Mouse (Mus musculus) ZHBTc4 (cell line): ENCODE measurements around the gene Gm5615.

ENCODE experiments used
- DNase-seq: peaks from one replicate; pipeline ENCODE4 v3.0.0-alpha.2; 2011; ENCODE audit warnings: low read depth, low spot score

The Gm5615 gene

GRCm38 (mm10) chr9:36541863-36542262 lies at the start of gene Gm5615:
TSS of gene Gm5615 (minus strand) at chr9:36541963.
- DNase-seq: no peak

DNA sequence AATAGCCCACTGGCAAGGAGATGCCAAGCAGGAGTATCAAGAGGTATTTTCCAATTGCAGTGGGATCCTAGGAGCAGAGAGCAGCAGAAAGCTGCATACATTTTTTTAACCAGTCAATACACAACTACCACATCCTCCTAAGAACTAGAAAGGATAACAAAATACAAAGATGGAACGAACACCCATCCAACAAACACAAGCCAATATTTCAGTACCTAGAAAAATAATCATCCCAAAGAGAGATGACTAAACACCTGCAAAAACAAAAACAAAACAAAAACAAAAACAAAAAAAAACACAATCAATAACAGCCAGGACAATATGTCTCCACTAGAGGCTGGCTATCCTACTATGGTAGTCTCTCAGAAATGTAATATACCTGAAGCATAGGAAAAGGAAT lies 40.8 kb upstream of the Gm5615 start, which contains the start of gene Gm17689:
Gm17689 (minus strand) TSS at position 101 of the 400 bp plus-strand sequence.
- no peak for DNase-seq

DNA sequence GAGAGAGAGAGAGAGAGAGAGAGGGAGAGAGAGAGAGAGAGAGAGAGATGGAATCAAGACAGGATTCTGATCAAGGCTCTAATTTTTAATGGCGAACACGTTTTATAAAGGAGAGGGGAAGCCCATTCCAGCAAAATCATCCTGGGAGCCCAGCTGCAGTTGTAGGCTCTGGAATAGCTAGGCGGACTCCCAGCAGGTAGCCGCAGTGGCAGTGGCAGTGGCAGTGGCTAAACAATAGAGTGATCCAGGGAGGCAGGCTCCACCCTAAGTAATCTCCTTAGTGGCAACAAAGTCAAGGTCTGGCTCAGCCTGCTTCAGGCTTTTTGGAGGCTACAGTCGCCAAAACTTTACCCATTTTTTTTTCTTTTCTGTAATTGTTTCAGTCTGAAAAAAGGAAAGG lies 37.6 kb downstream of the Gm5615 start:
- peak; percentile 52 for DNase-seq

DNA sequence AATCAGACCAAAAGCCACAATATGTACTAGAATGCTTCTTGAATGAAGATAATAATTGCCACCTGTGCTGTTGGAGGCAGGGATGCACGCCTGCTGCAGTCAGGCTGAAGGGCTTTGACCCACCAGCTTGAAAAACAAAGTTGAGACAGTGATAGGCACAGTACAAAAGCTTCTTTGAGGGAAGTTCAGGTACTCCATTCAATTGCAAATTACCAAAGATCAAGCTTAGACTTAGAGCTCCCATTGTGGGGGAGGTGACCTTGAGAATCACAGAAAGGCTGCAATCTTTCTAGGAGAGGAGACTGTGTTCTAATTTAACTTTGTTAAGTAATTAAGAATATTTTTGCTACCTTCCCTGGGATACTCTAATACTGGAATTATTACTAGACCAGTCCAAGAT lies 45.9 kb downstream of the Gm5615 start:
- DNase-seq: peak; percentile 90

- DNase-seq: peak; percentile 78
Observed at GRCm38 (mm10) chr9:36494501-36495220, 47.1 kb downstream of the Gm5615 start.
